Mouse (Mus musculus): ENCODE measurements around the gene Fbxl2.
"Not testable (repeated sequence)": the region's sequence is repeated elsewhere in the genome, so short reads cannot be mapped to it uniquely, and the experiment has no call there.

Fbxl2 gene

DNA sequence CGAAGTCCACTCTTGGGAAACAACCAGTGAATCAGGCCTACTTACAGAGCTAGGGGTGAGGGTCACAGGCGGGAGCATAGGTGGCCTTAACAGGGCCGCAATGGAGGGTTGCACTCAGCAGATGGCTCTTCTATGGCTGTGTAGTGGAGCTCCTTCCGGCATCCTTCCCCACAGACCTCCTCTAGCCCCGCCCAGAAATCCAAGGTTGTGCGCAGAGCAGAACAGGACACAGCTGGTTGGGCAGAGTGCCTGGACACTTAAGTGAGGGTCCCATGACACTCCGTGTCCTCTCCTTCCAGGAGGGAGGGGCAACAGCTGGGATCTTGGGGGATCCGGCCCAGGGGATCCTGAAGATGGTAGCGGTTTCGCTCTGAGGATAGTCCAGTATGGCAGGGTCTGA is at the start of gene Fbxl2:
Fbxl2 (minus strand) TSS at position 164 of the 400 bp plus-strand sequence.
- no peak for DNase-seq (ENCODE audit: low spot score in 2 of 2)

DNA sequence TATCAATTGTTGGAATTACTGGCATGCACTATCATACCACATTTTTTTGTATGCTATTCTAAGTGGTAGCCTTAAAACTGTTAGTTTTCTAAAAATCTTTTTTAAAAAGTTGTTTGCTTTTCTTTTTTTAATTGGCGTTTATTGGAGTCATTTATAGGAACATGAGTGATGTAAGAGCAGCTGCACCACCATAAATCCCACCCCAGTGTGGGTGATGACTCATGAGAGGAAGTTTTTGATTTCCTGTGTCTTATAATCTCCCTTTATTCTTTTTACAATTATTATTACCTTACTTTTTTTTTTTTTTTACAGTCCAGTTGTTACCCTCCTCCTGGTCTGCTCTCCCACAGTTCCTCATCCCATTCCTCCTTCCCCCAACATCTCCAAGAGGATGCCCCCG is 48.9 kb upstream of the Fbxl2 start:
- DNase-seq (ENCODE audit: low spot score in 2 of 2): no peak

DNA sequence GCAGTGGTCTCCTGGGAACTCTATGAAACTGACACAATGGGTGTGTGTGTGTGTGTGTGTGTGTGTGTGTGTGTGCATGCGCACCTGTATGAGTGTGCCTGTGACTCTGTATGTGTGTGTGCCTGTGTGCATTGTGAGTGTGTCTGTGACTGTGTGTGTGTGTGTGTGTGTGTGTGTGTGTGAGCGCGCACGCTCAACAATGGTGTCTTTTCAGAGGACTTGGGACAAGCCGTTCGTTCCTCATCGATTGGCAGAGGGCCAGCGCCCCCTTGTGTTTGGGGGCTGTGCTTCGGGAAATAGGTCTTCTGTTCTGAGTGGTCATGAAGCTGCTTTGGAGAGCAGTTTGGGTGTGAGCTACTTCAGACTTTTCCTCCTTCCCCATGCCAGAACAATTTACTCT is 46.2 kb upstream of the Fbxl2 start:
- DNase-seq (ENCODE audit: low spot score in 2 of 2): not testable (repeated sequence)

DNA sequence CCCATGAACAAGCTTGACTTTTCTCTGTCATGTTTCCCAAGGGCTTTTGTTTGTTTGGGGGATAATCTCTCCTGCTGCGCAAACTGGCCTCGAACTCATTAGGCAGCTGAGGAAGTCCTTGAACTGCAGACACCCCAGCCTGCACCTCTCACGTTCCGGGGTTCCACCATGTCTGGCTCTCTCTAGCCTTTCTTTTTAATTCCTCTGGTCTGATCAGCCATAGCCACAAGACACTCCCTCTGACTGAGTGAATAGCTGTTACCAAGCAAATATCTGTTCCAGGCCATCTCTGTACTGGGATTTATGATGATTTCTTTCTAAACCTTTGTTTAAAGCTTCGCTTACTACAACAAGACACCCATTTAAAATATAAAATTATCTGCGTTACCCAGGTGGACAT is 42.9 kb upstream of the Fbxl2 start:
- not testable (repeated sequence) for DNase-seq (ENCODE audit: low spot score in 2 of 2)

DNA sequence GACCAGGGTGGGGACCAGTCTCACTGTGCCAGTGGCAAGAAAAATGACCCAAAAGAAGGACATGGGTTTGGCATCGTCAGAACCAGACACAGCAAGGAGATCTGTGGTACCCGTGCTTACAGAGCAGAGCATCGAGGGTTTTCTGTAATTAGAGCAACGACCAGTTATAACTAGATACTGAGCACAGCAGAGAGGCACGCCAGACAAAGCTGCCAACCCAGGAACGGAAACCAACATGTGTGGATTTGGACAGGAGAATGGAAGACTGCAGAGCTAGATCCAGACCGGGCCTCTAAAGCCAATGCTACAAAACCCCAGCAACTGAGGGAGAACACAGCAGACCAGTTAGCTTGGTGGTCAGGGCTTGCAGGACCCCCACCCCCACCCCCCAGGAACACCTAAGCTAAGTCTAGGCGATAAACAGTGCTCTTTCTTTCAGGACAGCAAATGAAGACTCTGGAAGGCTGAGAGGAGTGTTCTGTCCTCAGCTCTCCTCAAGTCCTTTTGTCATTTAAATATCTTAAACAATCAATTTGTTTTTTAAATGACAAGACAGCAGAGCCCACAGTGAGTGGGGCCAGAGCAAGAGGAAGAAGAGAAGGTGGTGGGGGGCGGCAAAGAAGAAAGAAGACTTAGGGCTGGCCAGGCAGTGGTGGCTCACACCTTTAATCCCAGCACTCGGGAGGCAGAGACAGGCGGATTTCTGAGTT is 41.3 kb upstream of the Fbxl2 start:
- DNase-seq (ENCODE audit: low spot score in 2 of 2): no peak

DNA sequence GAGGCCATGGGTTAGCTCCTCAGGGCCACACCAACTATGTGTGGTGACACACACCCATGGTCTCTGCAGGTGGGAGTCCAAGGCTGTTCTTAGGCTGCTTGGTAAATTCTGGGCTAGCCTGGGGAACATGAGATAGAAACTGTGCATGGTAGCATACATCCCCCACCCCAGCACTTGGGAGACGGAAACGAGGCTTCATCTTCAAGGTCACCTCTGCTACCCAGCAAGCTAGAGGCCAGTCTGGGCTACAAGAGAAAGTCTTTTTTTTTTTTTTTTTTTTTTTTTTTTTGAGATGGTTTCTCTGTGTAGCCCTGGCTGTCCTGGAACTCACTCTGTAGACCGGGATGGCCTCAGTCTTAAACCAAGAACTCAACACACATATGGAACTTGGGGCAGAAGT is 40.4 kb upstream of the Fbxl2 start:
- no peak for DNase-seq (ENCODE audit: low spot score in 2 of 2)

DNA sequence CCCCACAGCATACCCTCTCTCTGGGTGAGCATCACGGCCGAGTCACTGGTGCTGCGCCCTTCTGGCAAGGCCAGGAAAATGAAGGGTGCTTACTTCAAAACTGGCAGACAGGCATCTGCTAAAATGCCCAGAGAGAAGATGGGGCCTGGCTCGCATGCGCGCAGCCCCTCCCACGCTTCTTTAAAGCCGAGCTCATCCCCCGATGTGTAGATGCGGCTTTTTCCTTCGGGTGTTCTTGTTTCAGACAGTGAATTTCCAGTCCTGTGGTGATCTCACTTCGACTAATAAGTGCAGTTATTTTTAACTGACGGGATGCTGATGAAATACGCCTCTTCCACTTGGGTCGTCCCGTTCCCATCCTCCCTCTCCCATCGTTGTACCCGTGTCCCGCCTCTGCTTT is 27.7 kb upstream of the Fbxl2 start:
- DNase-seq (ENCODE audit: low spot score in 2 of 2): no peak

DNA sequence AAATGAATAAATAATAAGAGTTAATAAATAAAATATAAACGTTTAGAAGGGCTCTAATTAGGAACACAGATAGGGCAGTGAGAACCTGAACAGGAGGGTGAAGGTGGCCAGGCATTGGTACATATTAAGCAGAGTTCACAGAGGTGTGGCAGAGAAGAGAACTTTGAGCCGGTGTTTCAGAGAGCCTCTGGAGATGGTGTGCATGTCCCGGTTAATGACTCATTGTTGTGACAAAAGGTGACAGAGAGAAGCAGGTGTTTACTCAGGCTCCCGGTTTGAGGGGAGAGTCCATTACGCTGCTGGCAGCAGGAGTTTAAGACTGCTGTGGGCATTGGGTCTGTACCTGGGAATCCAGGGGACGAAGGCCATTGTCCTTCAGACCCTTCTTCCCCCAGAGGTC is 23.4 kb upstream of the Fbxl2 start:
- no peak for DNase-seq (ENCODE audit: low spot score in 2 of 2)

DNA sequence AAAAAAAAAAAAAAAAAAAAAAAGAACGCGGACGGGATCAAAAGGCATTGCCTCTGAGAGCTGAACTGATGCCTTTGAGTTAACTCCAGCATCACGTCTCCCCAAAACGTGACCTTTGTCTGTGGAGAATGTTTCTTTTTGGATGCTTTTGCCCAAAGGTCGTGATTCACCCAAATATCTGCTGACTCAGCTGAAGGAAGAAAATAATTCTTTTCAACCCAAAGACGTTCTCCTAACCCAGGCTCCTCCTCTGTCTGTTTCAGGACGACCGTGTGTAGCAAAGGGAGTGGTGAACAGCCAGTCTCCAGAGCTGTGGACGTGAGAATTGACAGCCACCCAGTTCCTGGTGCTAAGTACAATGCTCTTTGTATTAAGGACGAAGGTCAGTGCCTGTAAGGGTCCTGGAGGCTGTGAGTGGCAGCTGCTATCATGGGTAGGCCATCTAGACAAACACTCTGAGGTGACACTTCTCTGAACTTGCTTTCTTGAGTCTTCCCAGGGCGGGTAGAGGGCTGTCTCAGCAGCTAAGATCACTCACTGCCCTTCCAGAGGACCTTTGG is 22.6 kb upstream of the Fbxl2 start:
- no peak for DNase-seq (ENCODE audit: low spot score in 2 of 2)

DNA sequence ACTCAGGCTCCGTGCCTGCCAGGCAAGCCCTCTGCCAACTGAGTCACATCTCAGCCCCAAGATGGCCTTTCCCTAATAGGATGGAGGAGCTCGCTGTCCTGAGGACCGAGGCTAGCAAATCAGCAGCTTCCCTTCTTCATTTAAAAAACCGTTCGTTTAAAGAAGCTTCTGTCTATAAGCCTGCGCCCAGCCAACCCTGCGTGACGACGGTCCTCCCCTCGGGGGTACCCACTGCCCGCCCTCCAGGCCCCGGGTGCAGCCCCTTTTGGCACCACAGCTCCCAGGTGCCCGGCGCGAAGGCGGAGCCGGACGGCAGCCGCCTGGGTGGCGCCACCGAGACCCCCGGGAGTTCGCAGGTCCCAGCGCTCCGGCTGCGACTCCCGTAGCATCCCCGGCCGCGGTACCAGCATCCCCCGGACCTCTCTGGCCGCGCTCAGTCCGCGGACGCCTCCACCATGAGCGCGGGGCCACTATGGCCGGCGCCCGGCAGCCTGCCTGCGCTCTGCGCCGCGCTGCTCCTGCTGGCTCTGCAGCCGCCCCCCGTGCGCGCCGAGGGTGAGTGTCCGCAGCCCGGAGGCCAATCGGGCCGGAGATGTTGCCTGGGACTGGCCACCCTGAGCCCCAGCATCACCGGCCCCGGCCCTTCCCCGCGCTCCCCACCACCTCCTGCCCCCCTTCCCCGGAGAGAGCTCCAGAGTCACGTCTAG is 11.3 kb upstream of the Fbxl2 start, which contains the start of gene Susd5:
Susd5 (plus strand) TSS at position 51 of the 707 bp plus-strand sequence.
- no peak for DNase-seq (ENCODE audit: low spot score in 2 of 2)

DNA sequence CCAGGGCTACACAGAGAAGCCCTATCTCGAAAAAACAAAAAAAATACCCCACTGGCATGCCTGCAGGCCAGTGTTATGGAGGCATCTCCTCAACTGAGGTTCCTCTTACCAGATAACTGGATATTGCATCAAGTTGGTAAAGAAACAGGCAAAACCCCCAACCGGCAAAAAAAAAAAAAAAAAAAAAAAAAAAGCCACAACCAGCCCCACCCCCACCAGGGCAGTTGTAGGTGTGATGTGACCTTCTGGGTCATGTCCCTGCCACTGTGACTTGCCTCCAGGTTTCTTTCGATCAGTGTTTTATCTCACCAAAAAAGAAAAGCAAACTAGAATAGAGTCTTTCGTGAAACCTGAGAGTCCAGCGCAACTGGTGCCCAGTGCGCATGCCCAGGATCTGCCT is 6.9 kb upstream of the Fbxl2 start:
- DNase-seq (ENCODE audit: low spot score in 2 of 2): no peak

DNA sequence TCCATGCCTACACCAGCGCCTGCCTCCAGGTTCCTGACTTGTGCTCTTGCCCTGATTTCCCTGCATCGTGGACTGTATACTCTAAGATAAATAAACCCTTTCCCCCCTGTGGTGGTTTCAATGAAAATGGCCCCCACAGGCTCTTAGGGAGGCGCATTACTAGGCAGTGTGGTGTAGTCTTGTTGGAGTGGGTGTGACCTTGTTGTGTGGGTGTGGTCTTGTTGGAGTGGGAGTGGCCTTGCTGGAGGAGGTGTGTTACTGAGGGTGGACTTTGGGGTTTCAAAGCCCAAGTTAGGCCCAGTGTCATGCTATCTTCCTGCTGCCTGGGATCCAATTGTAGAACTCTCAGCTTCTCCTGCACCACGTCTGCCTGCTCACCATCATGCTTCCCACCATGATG is 6.0 kb upstream of the Fbxl2 start:
- no peak for DNase-seq (ENCODE audit: low spot score in 2 of 2)

DNA sequence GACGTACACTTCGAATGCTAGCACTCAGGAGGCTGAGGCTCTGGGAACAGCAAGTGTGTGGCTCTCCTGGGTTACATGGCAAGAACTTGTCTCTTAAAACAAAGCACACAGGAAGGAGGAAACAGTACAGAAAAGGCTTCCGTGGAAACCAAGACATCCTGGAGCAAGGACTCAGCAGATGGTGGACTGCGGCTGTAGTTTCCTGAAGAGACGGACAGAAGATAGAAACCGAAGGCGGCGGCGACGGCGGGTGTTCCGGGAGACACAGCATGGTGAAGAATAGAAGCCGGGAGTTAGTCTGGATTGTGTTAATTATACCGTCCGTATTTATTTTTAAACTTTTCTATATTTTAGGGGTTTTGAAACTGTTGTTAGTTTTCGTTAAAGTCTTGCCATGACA is 4.8 kb upstream of the Fbxl2 start:
- no peak for DNase-seq (ENCODE audit: low spot score in 2 of 2)

DNA sequence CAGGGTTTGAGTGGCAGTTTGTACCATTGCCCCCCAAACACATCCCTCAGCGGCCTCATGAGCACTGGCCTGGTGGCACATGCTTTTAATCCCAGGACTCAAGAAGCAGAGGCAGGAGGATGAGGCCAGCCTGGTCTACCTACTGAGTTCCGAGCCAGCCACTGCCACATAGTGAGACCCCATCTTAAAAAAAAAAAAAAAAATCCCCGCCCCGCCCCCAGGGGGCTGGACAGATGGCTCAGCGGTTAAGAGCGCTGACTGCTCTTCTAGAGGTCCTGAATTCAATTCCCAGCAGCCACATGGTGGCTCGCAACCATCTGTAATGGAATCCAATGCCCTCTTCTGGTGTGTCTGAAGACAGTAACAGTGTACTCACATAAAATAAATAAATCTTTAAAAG is 4.1 kb upstream of the Fbxl2 start:
- DNase-seq (ENCODE audit: low spot score in 2 of 2): no peak

DNA sequence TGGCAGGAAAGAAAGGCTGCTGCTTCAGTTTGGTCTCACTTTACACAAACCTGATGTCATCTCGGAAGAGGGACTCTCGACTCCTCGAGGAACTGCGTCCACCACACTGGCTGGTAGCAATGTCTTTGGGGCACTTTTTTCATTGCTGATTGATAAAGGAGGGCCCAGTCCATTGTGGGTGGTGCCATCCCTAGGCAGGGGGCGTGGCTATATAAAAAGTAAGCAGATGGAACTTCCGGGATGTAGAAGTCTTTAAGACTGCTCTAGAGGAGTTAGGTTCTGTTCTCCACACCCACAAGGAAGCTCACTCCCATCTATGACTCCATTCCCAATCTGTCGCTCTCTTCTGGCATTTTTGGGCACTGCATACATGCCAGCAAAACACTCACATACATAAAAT is 685 bp upstream of the Fbxl2 start:
- DNase-seq (ENCODE audit: low spot score in 2 of 2): no peak

DNA sequence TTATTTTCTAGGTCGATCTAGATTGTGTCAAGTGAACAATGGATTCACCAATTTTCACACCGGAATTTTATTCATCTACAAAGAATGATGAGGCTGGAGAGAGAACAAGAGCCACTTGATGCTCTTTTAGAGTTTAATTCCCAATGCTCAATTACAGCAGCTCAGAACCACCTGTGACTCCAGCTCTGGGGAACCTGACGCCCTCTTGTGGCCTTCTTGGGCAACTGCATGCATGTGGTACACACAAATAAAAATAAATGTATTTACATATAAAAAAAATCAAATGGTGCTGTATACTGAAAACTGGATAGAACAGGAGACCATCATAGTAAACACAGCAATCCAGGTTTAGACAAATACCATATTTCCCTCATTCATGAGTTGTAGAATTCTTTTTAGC is 1.5 kb downstream of the Fbxl2 start:
- no peak for DNase-seq (ENCODE audit: low spot score in 2 of 2)

DNA sequence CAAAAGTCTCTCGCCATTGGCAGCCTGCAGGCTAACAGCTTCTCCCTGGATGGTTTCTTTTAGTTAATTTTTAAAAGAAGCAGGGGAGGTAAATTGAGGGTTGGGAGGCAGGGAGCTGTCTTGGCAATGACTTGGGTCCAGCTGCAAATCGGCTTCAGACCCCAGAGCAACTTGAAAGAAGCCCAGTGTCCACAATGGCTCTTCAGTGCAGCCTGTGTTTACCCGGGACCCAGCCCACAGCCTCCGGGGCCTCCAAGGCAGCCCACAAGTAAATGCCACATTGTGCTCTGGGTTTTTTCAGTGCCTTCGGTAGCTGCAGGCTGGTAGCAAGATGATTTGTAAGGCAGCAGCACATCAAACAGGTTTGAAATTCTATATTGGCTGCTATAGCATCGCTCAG is 3.5 kb downstream of the Fbxl2 start:
- DNase-seq (ENCODE audit: low spot score in 2 of 2): no peak

DNA sequence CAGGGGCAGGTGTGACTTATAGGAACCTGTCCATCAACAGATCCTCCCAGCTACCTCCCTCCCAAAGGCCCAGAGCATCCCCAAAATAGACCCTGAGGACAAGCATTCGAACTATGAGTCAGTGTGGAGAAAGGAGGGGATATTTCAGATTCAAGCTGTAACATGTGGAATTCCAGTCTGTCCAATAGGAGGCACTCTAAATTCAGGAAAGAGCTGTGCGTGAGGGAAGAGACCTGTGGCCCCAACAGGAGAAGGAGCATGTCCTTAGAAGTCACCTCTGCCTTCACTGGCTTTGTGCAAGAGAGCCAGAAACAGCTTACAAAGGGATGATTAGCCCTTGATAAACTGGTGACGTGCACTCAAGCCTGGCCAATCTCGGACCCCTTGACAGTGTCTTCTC is 5.0 kb downstream of the Fbxl2 start:
- no peak for DNase-seq (ENCODE audit: low spot score in 2 of 2)

DNA sequence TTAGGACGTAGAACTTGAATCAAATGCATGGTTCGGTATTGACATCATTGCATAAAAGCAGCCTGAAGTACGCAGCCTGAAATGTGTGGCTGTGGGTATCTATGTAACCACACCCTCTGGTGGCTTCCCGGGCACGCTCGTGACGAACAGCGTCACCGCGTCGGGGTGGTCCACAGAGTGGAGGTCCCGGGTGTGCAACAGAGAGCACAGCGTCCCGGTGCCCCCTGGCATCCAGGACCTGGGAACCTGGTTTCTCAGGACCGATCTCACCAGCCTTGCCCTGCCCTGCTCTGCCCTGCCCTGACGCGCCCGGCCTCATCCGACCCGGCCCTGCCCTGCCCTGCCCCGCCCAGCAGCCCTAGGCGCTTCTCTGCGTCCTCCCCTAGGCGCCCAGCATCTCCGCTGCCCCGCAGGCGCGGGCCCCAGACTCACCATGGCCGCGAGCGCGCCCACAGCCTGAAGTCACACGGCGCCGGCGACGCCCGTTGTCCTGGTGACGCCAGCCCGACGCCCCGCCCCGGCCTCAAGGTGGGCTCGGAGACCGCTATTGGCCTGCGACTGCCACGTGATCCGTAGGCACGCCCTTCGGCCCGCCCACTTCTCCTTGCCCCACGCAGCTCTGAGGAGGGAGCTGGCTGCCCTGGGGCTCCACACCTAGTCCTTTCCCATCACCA is 19.6 kb downstream of the Fbxl2 start:
- DNase-seq (ENCODE audit: low spot score in 2 of 2): peak; percentile 44 to 65

DNA sequence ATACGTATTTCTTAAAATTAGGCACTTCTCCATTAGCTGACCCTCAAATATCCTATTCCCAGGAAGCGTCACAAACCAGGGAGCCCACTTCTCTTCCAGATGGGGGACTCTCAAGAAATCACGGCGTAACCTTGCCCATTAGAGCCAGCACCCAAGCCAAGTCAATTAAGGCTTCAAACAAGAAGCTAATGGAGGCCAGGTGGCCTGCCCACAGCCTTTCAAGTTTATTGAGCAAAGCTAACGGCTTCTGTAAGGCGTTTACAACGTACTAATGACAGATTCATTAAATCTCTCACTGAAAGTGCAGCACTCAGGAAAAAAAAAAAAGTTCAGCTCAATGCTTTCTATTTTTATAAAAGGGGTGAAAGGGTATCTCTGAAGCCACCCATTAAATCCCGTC is 20.1 kb downstream of the Fbxl2 start:
- no peak for DNase-seq (ENCODE audit: low spot score in 2 of 2)

DNA sequence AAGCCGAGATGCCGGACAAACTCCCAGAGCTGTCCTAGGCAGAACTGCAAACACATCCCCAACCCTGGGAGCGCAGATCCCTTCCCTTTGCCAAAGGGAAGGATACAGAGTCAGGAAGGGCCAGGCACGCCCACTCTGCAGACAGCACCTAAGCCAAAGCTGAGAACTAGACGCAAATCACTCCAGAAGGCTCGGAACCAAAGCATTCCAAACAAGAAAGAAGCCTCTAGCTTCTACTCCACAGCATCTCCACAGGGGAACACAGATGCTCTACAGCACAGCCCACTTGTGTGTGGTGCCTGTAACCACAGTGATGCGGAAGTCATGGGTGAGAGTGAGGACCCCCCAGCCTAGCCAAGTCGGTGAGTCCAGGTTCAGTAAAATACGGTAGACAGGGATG is 20.8 kb downstream of the Fbxl2 start:
- no peak for DNase-seq (ENCODE audit: low spot score in 2 of 2)

DNA sequence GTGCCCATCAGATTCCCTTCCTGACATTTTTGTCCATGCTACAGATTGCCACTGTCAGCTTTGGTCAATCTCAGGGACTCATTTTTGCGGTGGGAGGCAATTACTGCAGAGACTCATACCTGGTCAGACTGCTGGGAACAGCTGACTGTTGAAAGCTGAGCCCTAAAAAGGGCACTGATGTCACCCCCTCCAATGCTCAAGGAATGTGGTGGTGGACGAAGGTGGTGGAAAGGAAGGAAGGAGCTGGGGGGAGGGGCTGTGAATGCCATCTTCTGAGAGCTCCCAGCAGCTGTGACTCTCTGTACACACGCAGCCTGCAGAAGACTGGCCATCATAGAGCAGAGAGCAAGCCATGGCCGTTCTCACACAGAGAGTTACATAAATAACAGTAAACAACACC is 23.9 kb downstream of the Fbxl2 start:
- DNase-seq (ENCODE audit: low spot score in 2 of 2): no peak

All from urinary bladder, postnatal 4 days (tissue).